Mouse (Mus musculus): Measurements from ENCODE around the gene Sox13.

DNA sequence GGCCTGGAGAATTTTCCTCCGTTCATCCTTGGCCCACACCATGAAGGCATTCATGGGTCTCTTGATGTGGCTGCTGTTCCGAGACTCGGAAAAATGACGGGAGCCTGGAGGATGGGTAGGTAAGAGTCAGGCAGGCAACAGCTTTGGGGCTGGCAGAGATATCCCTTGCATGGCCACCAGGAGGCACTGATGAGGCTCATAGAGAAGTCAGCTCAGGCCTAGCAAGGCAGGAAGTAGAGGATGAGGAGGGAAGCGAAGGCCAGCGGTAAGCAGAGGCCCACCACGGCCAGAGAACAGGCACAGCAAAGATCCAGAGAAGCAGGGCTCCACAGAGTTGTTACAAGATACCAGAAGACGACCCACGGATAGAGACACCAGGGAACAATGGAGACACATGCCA is 38.7 kb downstream of the Sox13 start:
- TF ChIP-seq CTCF (conservative IDR thresholded peaks at IDR 0.05; ENCODE audit: low read length) (peak; percentile 95), NANOG (IDR thresholded peaks at IDR 0.05; ENCODE audit: borderline replicate concordance, low read length) (no peak), POU5F1 (IDR thresholded peaks at IDR 0.05; ENCODE audit: borderline replicate concordance, low read length) (no peak)

Measured in E14TG2a.4 (cell line).